Mouse (Mus musculus) CH12F3 (cell line): Measurements from ENCODE around the gene Nfic.

Source experiments
- in situ Hi-C: fragments of 300-500 bp; cut with MboI; formaldehyde crosslinking; loops from 2 replicates; pipeline ENCODE4 v1.14.3; 2020; ENCODE audit warnings: low sequenced_read_pairs

Nfic gene

GRCm38 (mm10) chr10:81431526-81432168, 23.8 kb downstream of the Nfic start:
- in situ Hi-C loops: no loop called here

- in situ Hi-C loops: no loop called here
These were observed 24.5 kb downstream of the Nfic start for GRCm38 (mm10) chr10:81430831-81431525.

GRCm38 (mm10) chr10:81430141-81430830, 25.1 kb downstream of the Nfic start:
- in situ Hi-C loops: no loop called here

GRCm38 (mm10) chr10:81429605-81430061, 25.8 kb downstream of the Nfic start:
- in situ Hi-C loops: no loop called here

GRCm38 (mm10) chr10:81429092-81429491, 26.3 kb downstream of the Nfic start:
- in situ Hi-C loops: no loop called here

- in situ Hi-C loops: no loop called here
These were observed 26.9 kb downstream of the Nfic start for GRCm38 (mm10) chr10:81428507-81428870.

- in situ Hi-C loops: no loop called here
These were observed 27.5 kb downstream of the Nfic start for GRCm38 (mm10) chr10:81427804-81428506.

GRCm38 (mm10) chr10:81427327-81427726, 28.1 kb downstream of the Nfic start:
- in situ Hi-C loops: no loop called here

- in situ Hi-C loops: no loop called here
These were observed 28.5 kb downstream of the Nfic start for GRCm38 (mm10) chr10:81426897-81427296.

- in situ Hi-C loops: no loop called here
These were observed 29.3 kb downstream of the Nfic start for GRCm38 (mm10) chr10:81426081-81426671.

GRCm38 (mm10) chr10:81425236-81425850, 30.1 kb downstream of the Nfic start:
- in situ Hi-C loops: no loop called here

- in situ Hi-C loops: no loop called here
These were observed 31.0 kb downstream of the Nfic start for GRCm38 (mm10) chr10:81424246-81425051.

GRCm38 (mm10) chr10:81423476-81424245, 31.8 kb downstream of the Nfic start:
- in situ Hi-C loops: no loop called here

- in situ Hi-C loops: no loop called here
These were observed 32.7 kb downstream of the Nfic start for GRCm38 (mm10) chr10:81422661-81423217.

GRCm38 (mm10) chr10:81422191-81422590, 33.2 kb downstream of the Nfic start:
- in situ Hi-C loops: no loop called here

GRCm38 (mm10) chr10:81421797-81422100, 33.7 kb downstream of the Nfic start:
- in situ Hi-C loops: no loop called here

GRCm38 (mm10) chr10:81421041-81421796, 34.2 kb downstream of the Nfic start:
- in situ Hi-C loops: no loop called here

- in situ Hi-C loops: no loop called here
These were observed 35.2 kb downstream of the Nfic start for GRCm38 (mm10) chr10:81420191-81420767.
